Mouse (Mus musculus) heart, embryonic 14.5 days (tissue): ENCODE measurements around the gene Ptprd. TPM values are rescaled to one million over a fixed set of nuclear protein-coding genes. Genes with fewer than 3 reads are reported as not detected.
"Not testable (repeated sequence)": the region's sequence is repeated elsewhere in the genome, so short reads cannot be mapped to it uniquely, and the experiment has no call there.

Experiments used
- ATAC-seq: fragments of 200-750 bp; cut with Nextera tagmentation; 2 replicates; pipeline ENCODE4 v1.8.0; 2017; ENCODE audit warnings: low read depth, moderate TSS enrichment; ENCODE audit not compliant: insufficient number of reproducible peaks, insufficient read depth, low FRiP score
- H3K27ac ChIP-seq, 2 experiments: fragments of 200-500 bp in 1 of 2; fragments of 300-500 bp in 1 of 2; sonication (generic) in 1 of 2; replicated peaks in 1 of 2; 2 replicates each; pipeline ENCODE4 v1.5.1; 2012 to 2014; ENCODE audit warnings: low read depth in 2 of 2, low read length in 2 of 2, control low read depth in 1 of 2, mild to moderate bottlenecking in 1 of 2, mixed read lengths in 1 of 2; ENCODE audit not compliant: control insufficient read depth in 1 of 2, insufficient read depth in 1 of 2
- H3K27me3 ChIP-seq: fragments of 300-500 bp; sonication (generic); 2 replicates; pipeline ENCODE4 v1.6.1; 2014; ENCODE audit warnings: mild to moderate bottlenecking, low read length, control low read depth; ENCODE audit not compliant: control insufficient read depth, insufficient read depth
- H3K36me3 ChIP-seq: fragments of 300-500 bp; sonication (generic); 2 replicates; pipeline ENCODE4 v1.6.1; 2014; ENCODE audit warnings: mild to moderate bottlenecking, control low read depth, low read length, mixed read lengths; ENCODE audit not compliant: control insufficient read depth, insufficient read depth
- H3K4me1 ChIP-seq, 2 experiments: fragments of 200-500 bp in 1 of 2; fragments of 300-500 bp in 1 of 2; sonication (generic) in 1 of 2; 2 replicates each; pipeline ENCODE4 v1.6.1; 2012 to 2014; ENCODE audit warnings: low read length in 2 of 2, control low read depth in 1 of 2, mixed read lengths in 1 of 2; ENCODE audit not compliant: control insufficient read depth in 2 of 2, insufficient read depth in 2 of 2
- H3K4me2 ChIP-seq: fragments of 300-500 bp; sonication (generic); 2 replicates; pipeline ENCODE4 v1.6.1; 2014; ENCODE audit warnings: mild to moderate bottlenecking, low read length
- H3K4me3 ChIP-seq, 2 experiments: fragments of 200-500 bp in 1 of 2; fragments of 300-500 bp in 1 of 2; sonication (generic) in 1 of 2; 2 replicates each; pipeline ENCODE4 v1.5.1; 2012 to 2014; ENCODE audit warnings: low read length in 2 of 2, mild to moderate bottlenecking in 2 of 2, control low read depth in 1 of 2, low read depth in 1 of 2, moderate library complexity in 1 of 2; ENCODE audit not compliant: control insufficient read depth in 1 of 2, insufficient read depth in 1 of 2
- H3K9ac ChIP-seq: fragments of 300-500 bp; sonication (generic); 2 replicates; pipeline ENCODE4 v1.6.1; 2014; ENCODE audit warnings: mild to moderate bottlenecking, low read length
- H3K9me3 ChIP-seq: fragments of 300-500 bp; sonication (generic); 2 replicates; pipeline ENCODE4 v1.6.1; 2016; ENCODE audit warnings: low read length, control low read depth; ENCODE audit not compliant: control insufficient read depth
- WGBS: fragments of 180-500 bp; shearing (Covaris S2); extraction: QIAGEN DNeasy Blood & Tissue Kit; methylation state at CpG from one replicate; pipeline ENCODE4 v1.1.7; 2014; 5-methylcytosine and 5-hydroxymethylcytosine counted together
- polyA plus RNA-seq: library from polyadenylated mRNA; unstranded; fragments of >200 nt; fragmentation: Nextera tagmentation; extraction: Ambion mirVana; gene quantifications from 2 replicates; pipeline ENCODE4 v1.2.1, GENCODE M21; 2014

The Ptprd gene
- polyA plus RNA-seq, 1 experiment from 2014 or later = 21.8 TPM

GRCm38 (mm10) chr4:76435920-76436319 is 1775.8 kb downstream of the Ptprd start:
- Histone ChIP-seq H3K4me1 (peaks cover 3 to 25% of the 10 kb centered on the region in 2 experiments), H3K9me3 (no peaks in the 10 kb centered on the region), H3K27me3 (no peaks in the 10 kb centered on the region), H3K36me3 (no peaks in the 10 kb centered on the region), H3K9ac (no peak overlapping the region), H3K27ac (no peak overlapping the region), H3K4me2 (no peak overlapping the region; the same call in 1 of the 2 replicates), H3K4me3 (no peak overlapping the region)
- WGBS = 38% methylated on average over 5 of the region's 5 CpGs
- no peak for ATAC-seq

- no peak for ATAC-seq
- WGBS = 70% methylated on average over 3 of the region's 3 CpGs
Observed at GRCm38 (mm10) chr4:76429769-76430168, 1782.0 kb downstream of the Ptprd start.

DNA sequence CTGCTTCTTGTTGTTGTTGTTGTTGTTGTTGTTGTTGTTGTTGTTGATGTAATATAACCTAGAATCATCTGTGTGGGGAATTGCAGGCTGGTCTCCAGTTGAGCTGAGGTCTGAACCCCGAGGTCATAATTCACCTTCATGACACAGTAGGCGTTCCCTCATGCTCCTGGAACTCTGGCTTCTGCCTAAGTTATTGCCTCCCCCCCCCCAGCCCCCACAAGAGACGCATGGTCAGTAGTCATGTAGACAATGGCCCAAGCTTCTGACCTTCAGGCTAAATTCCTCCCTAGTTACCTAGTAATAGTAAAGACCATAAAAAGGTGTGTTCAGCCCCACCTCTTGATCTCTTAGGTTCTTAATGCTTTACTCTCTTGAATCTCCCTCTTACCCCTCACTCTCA is 1784.7 kb downstream of the Ptprd start:
- WGBS = 92% methylated on average over 3 of the region's 3 CpGs
- H3K4me1 ChIP-seq = peaks cover 2 to 14% of the 10 kb centered on the region in 2 experiments; a peak in 3 of 4 replicates
- not testable (repeated sequence) for ATAC-seq, H3K36me3 ChIP-seq, H3K4me2 ChIP-seq, H3K27ac ChIP-seq, H3K9me3 ChIP-seq, H3K4me3 ChIP-seq, H3K27me3 ChIP-seq, H3K9ac ChIP-seq

More at GRCm38 (mm10) chr4:76429769-76430168, 1782.0 kb downstream of the Ptprd start:
- peaks cover 0 to 7% of the 10 kb centered on the region in 2 experiments; a peak in 2 of 4 replicates for H3K4me1 ChIP-seq
- H3K27ac ChIP-seq = no peak overlapping the region
- no peak overlapping the region for H3K4me2 ChIP-seq
- H3K36me3 ChIP-seq = no peaks in the 10 kb centered on the region
- no peaks in the 10 kb centered on the region for H3K27me3 ChIP-seq
- H3K9me3 ChIP-seq = no peaks in the 10 kb centered on the region
- H3K9ac ChIP-seq = no peak overlapping the region
- H3K4me3 ChIP-seq = no peak overlapping the region

- Histone ChIP-seq H3K27me3 (no peaks in the 10 kb centered on the region), H3K4me3 (no peak overlapping the region), H3K9me3 (no peaks in the 10 kb centered on the region), H3K36me3 (no peaks in the 10 kb centered on the region), H3K27ac (peak overlapping the region in 1 of 2 experiments; percentile 26; a peak in 1 of 4 replicates), H3K4me2 (peak overlapping the region; percentile 24; the same call in 1 of the 2 replicates), H3K4me1 (peaks cover 2 to 14% of the 10 kb centered on the region in 2 experiments; a peak in 3 of 4 replicates), H3K9ac (no peak overlapping the region)
- ATAC-seq = no peak
- WGBS = 65% methylated on average over 2 of the region's 2 CpGs
Observed at GRCm38 (mm10) chr4:76425230-76425575, 1786.6 kb downstream of the Ptprd start.

- Histone ChIP-seq H3K9me3 (no peaks in the 10 kb centered on the region), H3K4me2 (peak overlapping the region; percentile 24), H3K9ac (no peak overlapping the region), H3K36me3 (no peaks in the 10 kb centered on the region), H3K4me3 (no peak overlapping the region), H3K27me3 (no peaks in the 10 kb centered on the region), H3K27ac (peak overlapping the region in 1 of 2 experiments; percentile 26; a peak in 1 of 4 replicates), H3K4me1 (peaks cover 2 to 14% of the 10 kb centered on the region in 2 experiments; a peak in 3 of 4 replicates)
- no peak for ATAC-seq
- 40% methylated on average over 9 of the region's 9 CpGs for WGBS
Observed at GRCm38 (mm10) chr4:76424324-76425229, 1787.2 kb downstream of the Ptprd start.

DNA sequence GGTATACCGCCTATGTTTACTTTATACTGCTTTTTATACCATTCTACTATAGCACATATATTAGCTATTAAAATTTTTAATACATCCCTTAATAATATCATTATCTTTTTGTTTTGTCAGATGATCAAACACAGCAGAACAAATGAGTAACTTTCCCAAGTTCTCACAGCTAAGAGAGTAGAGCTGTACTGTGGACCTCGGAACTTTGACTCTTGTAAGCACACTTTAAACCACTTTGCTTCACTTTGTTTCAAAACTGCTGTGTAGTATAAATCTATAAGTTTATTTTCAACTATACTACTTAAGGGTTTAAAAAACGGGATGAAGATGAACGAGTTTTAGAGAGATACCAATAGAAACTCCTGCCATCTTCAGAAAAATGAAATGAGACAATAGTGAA is 1789.6 kb downstream of the Ptprd start:
- H3K36me3 ChIP-seq = no peaks in the 10 kb centered on the region
- no peak overlapping the region for H3K9ac ChIP-seq
- no peak overlapping the region for H3K4me3 ChIP-seq
- no peak for ATAC-seq
- WGBS = 89% methylated on average over 4 of the region's 4 CpGs
- H3K4me1 ChIP-seq = peaks cover 2 to 19% of the 10 kb centered on the region in 2 experiments; a peak in 3 of 4 replicates
- H3K4me2 ChIP-seq = no peak overlapping the region
- H3K27me3 ChIP-seq = no peaks in the 10 kb centered on the region
- no peaks in the 10 kb centered on the region for H3K9me3 ChIP-seq
- no peak overlapping the region for H3K27ac ChIP-seq

DNA sequence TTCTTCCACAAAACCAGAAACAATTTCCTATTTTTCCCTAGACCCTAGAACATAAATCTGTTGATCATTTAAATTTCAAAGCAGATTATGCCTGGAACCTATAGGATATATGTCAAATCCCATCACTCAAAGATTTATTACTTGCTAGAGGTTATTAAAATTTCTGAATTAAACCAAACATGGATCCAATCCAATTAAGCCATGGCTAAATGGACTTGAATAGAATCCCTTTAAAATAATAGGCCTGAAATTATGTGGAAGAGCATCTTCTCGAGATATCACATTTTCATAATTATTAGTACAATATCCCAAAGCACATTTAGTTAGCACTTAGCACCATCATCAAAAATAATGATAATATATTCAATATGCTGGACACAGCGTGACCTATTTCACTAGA is 1792.1 kb downstream of the Ptprd start:
- H3K9me3 ChIP-seq = no peaks in the 10 kb centered on the region
- no peak overlapping the region for H3K4me3 ChIP-seq
- H3K4me2 ChIP-seq = no peak overlapping the region
- ATAC-seq = no peak
- 89% methylated on average over 2 of the region's 2 CpGs for WGBS
- no peaks in the 10 kb centered on the region for H3K36me3 ChIP-seq
- H3K27me3 ChIP-seq = no peaks in the 10 kb centered on the region
- H3K9ac ChIP-seq = no peak overlapping the region
- no peak overlapping the region for H3K27ac ChIP-seq
- peaks cover 2 to 11% of the 10 kb centered on the region in 2 experiments; a peak in 3 of 4 replicates for H3K4me1 ChIP-seq
